Mouse (Mus musculus): ENCODE results near the gene Sgcb.

DNA sequence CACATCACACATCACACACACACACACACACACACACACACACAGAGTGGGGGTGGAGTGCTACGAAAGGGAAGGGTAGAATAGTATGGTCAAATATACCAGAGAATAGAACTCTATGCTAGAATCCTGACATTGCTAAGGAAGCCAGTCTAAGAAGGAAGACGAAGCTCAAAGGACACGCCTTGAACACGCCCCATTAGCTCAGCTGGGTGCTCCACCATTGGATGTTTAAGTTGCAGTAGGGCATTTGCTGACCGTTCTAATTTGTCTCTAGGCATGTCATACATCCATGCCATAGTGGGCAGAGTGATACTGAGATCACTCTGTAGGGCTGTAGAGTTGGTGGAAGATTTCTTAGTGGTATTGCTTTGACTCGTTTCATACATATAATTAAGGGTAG is 35.6 kb upstream of the Sgcb start:
- TF ChIP-seq CTCF (IDR thresholded peaks at IDR 0.05; ENCODE audit: control insufficient read depth, insufficient read depth, insufficient read length) (no peak), MAX (IDR thresholded peaks at IDR 0.05) (no peak), FOSL1 (IDR thresholded peaks at IDR 0.05; ENCODE audit: insufficient read depth, low read length, poor library complexity, severe bottlenecking) (no peak)

Measured in C2C12 (cell line).